Mouse (Mus musculus) right cerebral cortex, postnatal 14 days (tissue): ENCODE data around the gene Abhd17a.
A peak's percentile ranks its signal among the peaks of the same experiment; 100 is the strongest.
"Not testable (repeated sequence)": the region's sequence is repeated elsewhere in the genome, so short reads cannot be mapped to it uniquely, and the experiment has no call there.

Experiments used
- DNase-seq: peaks from one replicate; pipeline ENCODE4 v3.0.0; 2022

Gene Abhd17a

GRCm38 (mm10) chr10:80606737-80607350 lies 16.7 kb upstream of the Abhd17a start:
- no peak for DNase-seq

DNA sequence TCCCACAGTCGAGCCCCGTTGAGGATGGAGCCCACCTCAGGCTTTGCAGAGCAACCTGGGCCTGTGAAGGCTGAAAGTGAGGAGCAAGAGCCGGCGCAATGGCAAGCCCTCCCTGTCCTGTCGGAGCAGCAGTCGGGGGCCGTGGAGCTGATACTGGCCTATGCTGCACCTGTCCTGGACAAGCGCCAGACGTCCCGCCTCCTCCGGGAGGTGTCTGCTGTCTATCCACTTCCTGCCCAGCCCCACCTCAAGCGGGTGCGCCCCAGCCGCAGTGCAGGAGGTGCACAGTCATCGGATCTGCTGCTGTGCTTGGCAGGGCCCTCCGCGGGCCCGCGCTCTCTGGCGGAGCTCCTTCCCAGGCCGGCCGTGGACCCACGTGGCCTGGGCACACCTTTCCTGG lies 16.2 kb upstream of the Abhd17a start:
- DNase-seq, result no peak

DNA sequence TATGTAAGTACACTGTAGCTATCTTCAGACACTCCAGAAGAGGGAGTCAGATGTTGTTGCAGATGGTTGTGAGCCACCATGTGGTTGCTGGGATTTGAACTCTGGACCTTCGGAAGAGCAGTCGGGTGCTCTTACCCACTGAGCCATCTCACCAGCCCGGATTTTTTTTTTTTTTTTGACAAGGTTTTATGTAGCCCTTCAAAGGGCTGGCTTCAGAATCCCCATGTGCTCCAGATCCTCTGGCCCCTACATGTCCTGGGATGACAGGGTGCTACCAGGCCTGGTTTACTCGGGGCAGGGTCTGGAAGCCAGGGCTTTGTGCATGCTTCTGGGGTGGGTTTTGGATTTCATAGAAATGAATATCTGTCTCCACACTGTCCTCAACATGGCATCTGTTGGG lies 15.6 kb upstream of the Abhd17a start, which contains the start of gene Gm49322:
TSS of gene Gm49322 (plus strand) at position 301 of the 400 bp plus-strand sequence.
- DNase-seq, result not testable (repeated sequence)

DNA sequence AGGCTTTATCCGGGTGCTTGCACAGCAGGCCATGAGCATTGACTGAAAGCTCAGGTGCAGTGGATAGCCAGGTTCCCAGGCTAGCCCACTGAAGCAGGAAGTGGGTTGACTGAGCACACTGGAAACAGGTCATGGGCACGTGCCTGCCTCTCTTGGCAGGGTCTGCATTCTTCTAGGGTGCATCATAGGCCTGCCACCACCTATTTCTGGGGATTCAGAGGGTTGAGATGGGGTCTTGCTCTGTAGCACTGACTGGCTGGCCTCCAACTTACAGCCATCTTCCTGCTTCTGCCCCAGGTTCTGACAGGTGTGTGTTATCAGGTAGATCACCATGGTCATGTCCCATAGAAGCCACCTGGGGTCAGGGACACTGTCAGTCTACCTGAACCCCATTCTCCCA lies 14.8 kb upstream of the Abhd17a start:
- DNase-seq, result no peak

DNA sequence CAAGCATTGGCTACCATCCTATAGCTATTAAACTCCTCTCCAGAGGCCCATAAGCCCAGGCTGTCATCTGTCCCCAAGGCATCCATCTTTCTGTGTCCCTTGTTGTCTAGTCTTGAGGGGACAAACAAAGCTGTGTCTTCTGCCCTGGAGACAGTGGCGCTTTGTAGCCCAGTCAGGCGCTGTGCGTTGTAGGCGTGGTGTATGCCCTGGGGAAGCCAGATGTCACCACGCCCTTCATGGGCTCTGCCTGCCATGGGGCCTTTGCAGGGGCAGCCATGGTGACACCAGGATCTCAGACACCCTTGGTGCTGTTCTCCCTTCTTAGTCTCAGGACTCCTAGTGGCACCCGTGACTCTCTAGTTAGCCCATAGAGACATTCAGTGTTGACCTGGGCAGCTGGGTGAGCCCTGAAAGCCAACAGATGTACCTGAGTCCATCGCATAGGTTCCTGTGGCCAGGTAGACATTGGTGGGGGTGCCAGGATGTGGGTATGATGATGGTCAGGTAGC lies 13.9 kb upstream of the Abhd17a start:
- no peak for DNase-seq

DNA sequence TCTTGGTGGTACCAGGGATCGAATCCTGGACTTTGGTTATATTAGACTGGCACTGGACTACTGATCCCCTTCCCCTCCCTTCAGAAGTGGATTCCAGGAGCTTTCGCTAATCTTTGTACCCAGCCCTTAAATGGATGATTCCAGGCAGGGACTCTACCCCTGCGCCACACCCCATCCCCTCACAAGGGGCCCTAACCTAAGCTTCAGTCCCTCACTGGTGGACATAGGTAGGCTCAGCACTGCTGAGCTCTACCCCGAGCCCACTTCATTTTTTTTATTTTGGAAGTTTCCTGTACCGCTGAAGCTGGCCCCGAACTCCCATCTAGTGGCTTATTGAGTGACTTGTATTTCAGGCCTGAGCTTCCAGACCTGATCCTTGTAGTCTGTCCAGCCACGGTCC lies 13.2 kb upstream of the Abhd17a start:
- no peak for DNase-seq

- DNase-seq, result peak; percentile 94
Observed at GRCm38 (mm10) chr10:80602698-80603325, 12.7 kb upstream of the Abhd17a start, which contains the start of the genes Scamp4 and Adat3. Gene Scamp4 (plus strand): TSS chr10:80602872. Gene Adat3 (plus strand): TSS chr10:80602880.

GRCm38 (mm10) chr10:80596318-80596717 lies 6.2 kb upstream of the Abhd17a start:
- no peak for DNase-seq

DNA sequence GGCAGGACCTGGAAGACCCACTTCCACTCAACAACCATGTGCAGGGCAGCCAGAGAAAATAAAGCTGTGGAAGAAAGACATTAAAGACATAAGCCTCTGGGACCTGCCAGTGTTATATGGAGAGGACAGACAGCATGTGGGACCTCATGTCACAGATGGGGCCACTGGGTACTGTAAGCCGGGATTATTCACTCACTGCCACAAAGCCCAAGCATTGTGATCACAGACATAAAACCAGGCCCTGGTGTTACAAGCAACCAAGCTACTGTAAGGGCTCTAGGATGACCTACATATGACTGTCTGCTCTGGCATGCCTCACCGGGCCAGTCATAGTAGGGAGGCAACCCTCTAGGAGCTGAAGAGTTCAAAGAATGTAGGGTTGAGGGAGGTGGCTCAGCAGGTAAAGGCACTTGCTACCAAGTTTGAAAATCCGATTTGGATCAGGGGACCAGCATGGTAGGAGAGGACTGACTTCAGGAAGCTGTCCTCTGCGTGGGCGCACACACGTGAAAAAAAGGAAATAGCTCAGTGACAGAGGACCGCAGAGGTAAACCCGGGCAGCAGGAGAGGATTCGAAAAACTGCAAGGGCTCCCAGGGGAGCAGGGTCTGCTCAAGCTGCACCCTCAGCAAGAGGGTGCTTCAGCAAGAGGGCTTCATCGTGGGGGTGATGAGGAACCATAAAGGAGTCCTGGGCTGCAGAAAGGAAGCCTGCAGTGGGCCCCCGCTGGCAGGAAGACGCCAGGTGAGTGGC lies 838 bp downstream of the Abhd17a start:
- no peak for DNase-seq

DNA sequence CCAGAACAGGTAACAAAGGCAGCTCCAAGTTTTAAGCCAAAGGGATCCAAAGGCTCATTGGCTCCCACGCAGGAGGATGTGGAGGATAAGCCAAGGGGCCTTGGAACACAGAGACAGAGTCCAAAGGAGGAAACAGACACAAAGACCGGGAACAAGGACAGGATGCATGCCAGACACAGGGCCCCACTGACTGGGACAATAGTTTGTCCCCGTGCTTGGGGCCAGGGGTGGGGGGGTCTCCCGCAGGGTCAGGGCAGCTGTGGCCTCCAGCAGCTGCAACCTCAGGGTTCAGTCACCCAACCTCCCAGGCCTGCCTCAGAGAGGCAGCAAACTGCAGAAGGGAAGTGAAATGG lies 2.9 kb downstream of the Abhd17a start:
- no peak for DNase-seq

DNA sequence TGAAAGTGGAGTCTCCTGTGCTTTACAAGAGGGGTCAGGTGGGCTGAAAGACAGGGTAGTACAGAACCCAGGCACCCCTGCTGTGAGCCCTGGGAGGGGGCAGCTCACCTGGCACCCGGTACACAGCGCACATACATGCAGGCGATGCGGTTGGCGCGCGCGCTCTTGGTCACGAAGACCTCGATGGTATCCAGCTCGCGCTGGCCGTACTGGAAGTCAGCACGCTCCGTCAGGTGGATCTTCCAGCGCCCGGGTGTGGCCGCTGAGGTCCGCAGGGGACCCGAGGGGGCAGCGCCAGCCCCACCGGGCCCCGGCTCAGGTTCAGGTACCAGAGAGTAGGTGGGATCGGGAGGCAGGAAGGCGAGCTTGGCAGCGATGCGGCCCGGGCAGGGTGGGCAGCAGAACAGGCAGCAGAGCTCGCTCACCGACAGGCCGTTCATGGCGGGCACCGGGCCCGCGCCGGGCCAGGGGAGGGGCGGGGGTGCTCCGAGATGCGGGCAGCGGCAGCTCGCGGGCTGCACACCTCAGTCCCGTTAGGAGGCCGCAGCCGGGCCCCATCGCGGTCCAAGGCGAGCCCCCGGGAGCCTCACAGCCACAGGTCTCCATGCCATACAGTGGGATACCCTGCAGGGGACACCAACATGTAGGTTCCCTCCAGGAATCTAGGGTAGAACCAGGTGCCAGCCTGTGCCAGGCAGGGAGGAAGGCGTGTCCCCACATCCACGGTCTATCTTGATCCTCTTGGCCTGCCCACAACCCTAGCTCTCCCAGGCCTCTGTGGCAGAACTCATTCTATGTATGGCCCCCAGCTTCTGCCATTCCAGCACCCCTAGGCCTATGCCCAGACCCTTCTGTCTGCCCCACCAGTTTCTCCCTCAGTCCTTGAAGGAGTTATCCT lies 3.5 kb downstream of the Abhd17a start:
- DNase-seq, result no peak

DNA sequence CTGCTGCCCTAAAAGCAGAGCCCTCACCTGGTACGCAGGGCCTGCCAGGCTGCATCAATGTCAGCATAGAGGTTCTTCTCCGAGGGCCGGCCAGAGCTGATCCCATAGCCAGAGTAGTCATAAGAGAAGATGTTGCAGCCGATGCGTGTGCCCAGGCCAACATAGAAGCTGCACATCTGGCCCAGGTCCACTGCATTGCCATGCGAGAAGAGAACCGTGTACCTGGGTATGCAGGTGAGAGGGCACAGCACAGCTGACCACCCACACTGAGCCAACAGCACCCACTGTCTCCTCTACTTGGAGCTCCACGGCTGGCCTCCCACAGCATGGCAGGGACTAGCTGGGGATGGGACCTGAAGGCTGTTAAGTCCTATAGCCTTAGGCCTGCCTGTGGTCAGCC lies 4.6 kb downstream of the Abhd17a start:
- DNase-seq, result no peak

- DNase-seq, result no peak
Observed at GRCm38 (mm10) chr10:80584642-80585552, 5.2 kb downstream of the Abhd17a start.

- DNase-seq, result no peak
Observed at GRCm38 (mm10) chr10:80584045-80584488, 6.1 kb downstream of the Abhd17a start.

DNA sequence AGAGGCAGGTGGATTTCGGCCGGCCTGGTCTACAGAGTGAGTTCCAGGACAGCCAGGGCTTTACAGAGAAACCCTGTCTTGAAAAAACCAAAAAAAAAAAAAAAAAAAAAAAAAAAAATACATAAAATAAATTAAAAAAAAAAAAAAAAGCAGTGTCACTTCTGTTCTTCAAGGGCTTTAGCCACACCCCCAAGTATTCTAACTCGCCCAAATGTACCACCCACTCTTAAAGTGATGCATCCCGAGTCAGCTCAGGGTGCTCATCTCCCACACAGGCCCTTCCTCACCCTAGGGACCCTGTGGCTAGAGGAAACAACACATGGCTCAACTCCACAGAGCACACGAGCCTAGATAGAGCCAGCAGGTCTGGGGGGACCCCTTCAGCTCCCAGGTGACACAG lies 7.1 kb downstream of the Abhd17a start:
- no peak for DNase-seq

GRCm38 (mm10) chr10:80578911-80579310 lies 11.2 kb downstream of the Abhd17a start:
- peak; percentile 58 for DNase-seq

DNA sequence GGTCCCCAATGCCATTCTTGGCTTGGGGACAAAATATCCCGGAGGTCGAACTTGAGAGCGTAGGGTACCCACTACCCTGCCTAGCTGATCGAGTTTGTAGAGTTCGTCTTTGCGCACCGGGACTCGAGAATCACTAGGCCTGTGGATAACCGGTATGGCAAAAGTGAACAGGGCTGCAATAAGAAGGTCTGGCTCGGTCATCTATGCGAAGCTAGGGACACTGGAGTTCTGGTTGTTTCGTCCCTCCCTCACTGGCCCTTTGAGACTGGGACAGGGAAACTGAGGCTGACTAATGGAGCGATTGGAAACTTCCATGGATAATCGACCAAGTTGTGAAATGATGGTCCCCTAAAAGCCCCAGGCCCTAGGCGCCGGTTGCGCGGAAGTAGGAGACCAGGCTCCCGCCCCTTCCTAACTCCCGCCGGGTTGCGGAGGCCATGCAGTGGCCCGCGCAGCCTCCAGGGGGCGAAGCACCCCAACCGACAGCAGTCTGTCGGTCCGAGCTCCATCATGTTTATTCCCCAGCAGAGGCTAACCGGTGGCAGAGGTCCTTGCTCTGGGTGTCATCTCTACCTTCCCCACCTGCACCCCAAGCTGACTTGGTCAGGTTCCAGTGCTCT lies 11.9 kb downstream of the Abhd17a start:
- peak; percentile 69 for DNase-seq

DNA sequence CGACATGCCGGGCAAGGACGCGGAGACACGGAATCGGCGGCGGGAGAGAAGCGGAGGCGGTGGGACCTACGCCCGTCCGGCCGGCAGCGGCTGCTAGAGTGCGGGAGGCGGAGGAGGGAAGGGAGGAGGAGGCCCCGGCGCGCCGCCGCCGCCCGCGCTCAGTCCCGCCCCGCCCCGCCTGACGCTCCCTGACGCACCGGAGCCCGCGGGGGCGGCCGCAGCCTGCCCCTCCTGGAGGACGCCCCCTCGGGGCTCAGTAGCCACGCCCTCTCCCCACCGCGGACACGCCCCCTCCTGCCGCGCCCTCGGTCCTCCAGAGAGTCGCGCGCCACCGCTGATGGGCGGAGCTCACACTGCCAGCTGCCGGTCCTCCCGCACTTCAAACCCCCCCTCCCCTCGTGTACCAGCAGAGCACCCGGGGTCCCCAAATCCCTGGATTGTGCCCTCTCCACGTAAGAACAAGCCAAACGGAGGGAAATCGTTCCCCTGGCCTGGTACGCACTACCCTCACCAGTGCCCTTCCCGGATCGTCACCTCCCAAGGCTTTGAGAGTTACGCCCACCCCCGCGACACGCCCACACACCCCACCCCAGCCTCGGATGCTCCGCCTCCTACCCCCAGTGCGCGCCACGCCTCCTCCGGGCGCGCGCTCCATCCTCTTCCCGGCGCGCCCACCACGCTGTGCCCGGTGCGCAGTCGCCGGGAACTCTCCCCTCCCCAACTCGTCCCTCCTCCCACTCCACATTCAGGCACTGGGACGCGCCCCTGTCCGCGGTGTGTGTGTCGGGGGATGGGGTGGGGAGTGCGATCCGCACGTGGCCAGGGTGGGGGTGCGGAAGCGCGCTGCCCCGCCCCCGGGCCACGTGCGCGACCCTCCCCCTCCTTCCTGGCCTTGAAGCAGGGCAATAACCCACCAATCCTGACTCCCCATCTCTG lies 12.7 kb downstream of the Abhd17a start, which contains the start of gene Klf16:
TSS of gene Klf16 (minus strand) at position 127 of the 936 bp plus-strand sequence.
- peak; percentile 96 for DNase-seq

GRCm38 (mm10) chr10:80576351-80577194 lies 13.6 kb downstream of the Abhd17a start:
- DNase-seq, result peak; percentile 71
